Mouse (Mus musculus) embryo, embryonic 10 days (tissue): Measurements from ENCODE around the gene Pmf1.

Experiments
- DNase-seq: peaks from one replicate; pipeline ENCODE4 v3.0.0-alpha.2; 2015; ENCODE audit warnings: low spot score

Gene Pmf1

DNA sequence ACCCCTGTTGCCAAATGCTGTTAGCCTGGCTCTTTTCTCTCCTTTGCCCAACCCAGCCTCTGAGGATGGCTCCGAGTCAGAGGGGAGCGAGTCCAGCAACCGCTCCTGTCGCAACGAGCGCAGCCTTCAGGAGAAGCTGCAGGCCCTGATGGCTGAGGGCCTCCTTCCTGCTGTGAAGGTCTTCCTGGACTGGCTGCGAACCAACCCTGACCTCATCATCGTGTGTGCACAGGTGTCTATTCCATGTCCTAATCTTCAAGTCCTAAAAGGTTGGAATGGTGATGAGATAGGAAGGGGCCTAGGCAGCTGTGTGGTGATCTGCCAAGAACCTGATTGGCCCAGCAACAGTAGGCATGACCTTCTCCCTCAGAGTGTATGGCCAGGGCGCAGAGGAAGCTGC lies 57.2 kb downstream of the Pmf1 start:
- DNase-seq = no peak

GRCm38 (mm10) chr3:88350732-88351131 lies 59.4 kb downstream of the Pmf1 start:
- no peak for DNase-seq
